Mouse (Mus musculus): ENCODE results near the gene Hamp2.

DNA sequence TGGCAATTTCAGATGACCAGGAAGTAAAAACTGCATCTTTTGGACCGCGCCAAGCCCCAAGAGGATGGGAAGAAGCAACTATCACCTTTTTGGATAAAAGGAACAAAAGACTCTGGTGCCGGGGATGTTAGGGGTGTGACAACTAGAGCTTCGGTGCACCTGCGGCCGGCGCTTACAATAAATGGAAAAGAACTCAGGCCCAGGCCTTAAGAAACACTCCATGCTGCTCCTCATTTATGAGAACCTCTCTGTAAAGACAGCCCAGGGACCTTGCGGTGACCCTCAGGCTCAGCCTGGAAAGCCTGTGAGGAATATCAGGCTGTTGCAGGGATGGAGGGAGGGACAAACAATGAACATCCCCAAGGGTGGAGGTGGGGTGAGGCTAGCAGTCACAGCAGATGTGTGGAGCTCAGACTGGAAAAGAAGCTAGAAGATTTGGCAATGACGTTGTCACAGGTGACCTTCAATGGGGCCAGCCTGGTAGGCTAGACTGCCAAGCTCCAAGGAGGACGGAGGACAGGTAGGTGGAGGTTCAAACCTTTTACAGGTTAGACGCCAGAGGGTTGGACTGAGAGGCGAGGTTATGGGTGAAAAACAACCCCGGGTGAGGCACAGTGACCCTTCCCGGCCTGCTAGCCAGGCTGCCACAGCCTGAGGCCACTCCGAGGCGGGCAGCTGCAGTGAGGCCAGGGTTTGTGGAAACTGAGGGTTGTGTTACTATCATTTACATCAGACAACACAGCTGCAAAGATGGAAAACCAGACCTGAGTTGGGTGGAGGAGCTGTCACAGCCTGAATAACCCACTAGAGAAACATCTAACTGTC lies 28.2 kb upstream of the Hamp2 start:
- TF ChIP-seq POLR2A (IDR thresholded peaks at IDR 0.05; ENCODE audit: borderline replicate concordance, extremely low read depth, insufficient read depth, insufficient read length, poor library complexity, severe bottlenecking) (no peak), CTCF (IDR thresholded peaks at IDR 0.05; ENCODE audit: borderline replicate concordance, extremely low read depth, insufficient read depth, insufficient read length) (no peak)
